Mouse (Mus musculus) heart, adult 10 weeks (tissue): ENCODE measurements around the gene Gm15128. TPM values are rescaled to one million over a fixed set of nuclear protein-coding genes. Genes with fewer than 3 reads are reported as not detected.

Experiments
- polyA plus RNA-seq: library from polyadenylated mRNA; stranded (reverse); fragments of 350-450 nt; fragmentation: Illumina TruSeq; extraction: RNeasy Lipid Tissue Mini Kit (QIAGEN cat#74804); gene quantifications from one replicate; pipeline ENCODE4 v1.2.3, GENCODE M21; 2014; ENCODE audit warnings: low read depth, low replicate concordance

Gm15128 gene
- not detected for polyA plus RNA-seq

GRCm38 (mm10) chrX:147765691-147766090 lies at the start of gene Gm15128:
Gene Gm15128 (plus strand): TSS chrX:147765991.

Other genes starting within 250 kb of the Gm15128 start
- 2.0 TPM for gene Lrch2, start 211.9 kb upstream of the Gm15128 start, polyA plus RNA-seq
- not detected for gene Gm15080, start 227.0 kb downstream of the Gm15128 start, polyA plus RNA-seq